Mouse (Mus musculus): ENCODE results near the gene Rtp1.

Rtp1 gene

DNA sequence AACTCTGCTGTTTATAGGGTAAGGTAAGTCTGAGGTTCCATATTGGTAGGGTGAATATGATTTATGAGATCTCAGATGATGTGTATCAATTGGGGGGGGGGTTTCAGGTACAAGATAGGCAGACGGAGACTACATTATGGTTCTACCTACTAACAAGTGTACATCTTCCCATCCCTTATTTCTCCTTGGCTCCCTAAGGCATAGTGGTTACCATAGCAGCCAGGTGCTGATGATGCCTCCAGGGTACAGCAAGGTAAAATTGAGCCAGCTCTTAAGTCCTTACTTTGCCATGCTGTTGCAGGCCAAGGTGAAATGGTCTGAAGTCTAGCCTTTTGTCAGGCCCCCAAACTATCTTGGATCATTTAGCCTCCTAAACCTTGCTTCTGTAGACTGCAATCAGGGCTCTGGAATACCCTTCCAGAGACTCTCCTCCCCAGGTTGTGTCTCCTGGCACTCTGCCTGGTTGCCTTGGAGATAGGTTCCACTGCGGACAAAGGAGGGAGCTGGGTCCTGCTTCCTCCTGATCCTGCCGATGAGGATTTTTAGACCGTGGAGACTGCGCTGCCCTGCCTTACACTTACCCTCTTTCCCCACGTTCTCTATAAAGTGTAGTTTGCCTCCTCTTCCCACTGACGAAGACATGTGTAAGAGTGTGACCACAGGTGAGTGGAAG, at the start of gene Rtp1:
TSS of gene Rtp1 (plus strand) at position 487 of the 673 bp plus-strand sequence.
- DNase-seq (ENCODE audit: low spot score): no peak

GRCm38 (mm10) chr16:23379536-23380230, 49.2 kb upstream of the Rtp1 start:
- DNase-seq (ENCODE audit: low spot score): no peak

- DNase-seq (ENCODE audit: low spot score): no peak
Measured at GRCm38 (mm10) chr16:23384304-23384703, 44.6 kb upstream of the Rtp1 start.

DNA sequence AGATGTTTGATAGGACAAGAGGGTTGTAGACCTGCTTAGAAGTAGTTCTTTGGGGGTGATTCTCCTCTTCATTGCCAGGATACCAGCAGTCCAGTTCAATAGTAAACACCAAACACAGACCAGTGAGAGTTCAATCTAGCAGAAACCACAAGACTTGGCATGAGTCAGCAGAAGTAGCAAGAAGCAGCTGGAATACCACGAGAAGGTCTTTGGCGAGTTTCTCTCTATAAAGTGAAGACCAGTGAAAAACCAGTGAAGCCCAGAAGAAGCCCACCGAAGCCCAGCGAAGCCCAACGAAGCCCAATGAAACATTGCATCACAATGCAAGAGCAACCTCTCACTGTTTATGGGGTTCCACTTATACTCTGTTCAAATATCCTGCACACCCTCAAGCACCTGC, 31.0 kb upstream of the Rtp1 start:
- no peak for DNase-seq (ENCODE audit: low spot score)

DNA sequence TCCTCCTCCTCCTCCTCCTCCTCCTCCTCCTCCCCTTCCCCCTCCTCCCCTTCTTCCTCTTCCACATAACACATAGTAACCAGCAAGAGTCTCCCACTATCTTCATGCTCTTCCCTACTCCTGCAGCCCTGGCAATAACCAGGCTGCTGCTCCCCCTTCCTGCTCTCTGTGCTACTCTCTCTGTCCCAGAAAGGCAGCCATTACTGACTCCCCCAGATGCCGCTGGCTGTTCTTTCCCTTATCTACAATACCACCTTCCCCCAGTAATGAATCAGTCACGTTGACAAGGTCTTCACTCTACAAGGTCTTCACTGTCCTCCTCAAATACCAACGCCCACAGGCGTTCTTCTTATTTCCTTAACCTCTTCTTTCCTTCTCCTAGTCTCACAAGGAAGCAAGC, 27.5 kb upstream of the Rtp1 start:
- no peak for DNase-seq (ENCODE audit: low spot score)

DNA sequence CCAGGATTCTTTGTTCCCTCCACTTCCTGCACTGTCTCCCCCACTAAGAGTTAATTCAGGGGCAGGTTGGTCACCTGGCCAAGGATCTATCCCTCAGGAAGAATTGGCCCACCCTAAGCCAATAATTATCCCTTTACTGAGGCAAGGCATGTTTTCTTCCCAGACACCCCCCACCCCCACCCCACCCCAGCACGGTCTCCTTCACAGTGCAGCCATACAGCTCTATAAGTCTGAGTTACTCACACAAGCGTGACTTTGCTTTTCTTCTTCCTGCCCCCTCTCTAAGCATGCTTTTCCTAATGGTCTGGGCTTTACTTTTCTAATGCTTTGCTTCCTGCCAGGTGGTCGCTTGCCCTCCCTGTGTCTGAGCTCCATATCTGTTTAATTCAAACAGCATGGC, 27.0 kb upstream of the Rtp1 start:
- DNase-seq (ENCODE audit: low spot score): no peak

DNA sequence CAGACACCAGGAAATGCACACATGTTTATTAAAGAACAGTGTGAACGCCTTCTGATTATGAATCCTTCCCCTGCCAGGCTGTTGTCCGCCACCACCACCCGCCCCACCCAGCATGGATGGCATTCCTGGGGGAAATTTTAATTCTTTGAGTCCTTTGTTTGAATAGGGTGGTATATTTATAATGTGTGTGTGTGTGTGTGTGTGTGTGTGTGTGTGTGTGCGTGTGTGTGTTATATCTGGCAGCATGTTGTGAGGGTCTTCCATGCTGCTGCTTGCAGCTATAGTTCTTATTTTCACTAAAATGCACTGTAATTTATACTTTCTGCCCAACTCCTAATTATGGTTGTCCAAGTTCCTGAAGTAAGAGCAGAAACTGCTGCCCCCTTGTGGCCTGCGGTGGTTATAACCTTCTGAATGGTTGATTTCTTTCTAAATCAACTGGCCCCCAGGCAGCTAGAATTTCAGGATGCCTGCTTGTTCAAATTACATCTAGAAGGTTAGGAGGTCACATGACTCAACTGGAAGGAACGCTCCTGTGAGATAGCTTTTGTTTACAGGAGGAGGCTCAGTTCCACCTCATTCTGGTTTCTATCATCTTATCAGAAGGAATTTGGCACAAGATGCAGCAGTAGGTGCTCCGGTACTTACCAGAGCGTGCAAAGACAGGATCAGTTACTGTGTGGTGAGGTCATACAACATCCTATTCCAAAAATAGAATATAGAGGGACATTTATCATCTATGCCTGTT, 25.8 kb upstream of the Rtp1 start:
- peak; percentile 78 for DNase-seq (ENCODE audit: low spot score)

DNA sequence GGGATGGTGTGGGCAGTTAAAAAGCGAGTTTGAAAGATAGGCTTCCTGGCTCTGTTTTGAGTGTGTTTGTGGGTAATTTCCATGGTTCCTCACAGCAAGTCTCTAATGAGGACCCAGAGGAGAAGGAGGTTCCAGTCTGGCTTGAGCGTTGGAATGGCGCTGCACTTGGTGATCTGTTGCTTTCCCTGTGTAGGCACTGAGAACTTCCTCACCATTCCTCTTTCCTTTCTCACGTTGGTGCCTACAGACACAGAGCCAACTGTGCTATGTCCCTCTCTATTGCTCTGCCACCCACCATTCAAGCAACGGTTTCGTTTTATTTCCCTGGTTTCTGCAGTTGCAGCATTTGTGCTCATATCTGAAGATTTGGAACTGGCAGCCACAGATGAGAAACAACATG, 16.0 kb upstream of the Rtp1 start:
- no peak for DNase-seq (ENCODE audit: low spot score)

DNA sequence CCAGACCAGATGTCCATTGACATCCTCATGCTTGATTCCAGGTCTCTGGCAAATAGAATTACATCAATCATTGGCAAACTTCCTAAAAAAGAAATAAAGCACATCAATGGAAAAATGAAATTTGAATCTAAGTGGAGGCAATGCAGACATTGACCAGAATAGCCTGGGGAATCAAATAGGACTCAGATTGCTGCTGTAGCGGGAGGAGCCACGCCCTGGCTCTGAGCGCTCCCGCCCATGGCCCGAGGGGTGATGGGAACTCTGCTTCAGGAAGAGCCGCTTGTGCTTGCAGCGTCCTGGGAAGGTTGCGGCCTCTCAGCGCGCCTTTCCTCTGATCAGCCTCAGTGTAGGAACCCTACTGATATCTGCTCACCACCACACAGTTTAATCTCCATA, 12.7 kb upstream of the Rtp1 start:
- no peak for DNase-seq (ENCODE audit: low spot score)

DNA sequence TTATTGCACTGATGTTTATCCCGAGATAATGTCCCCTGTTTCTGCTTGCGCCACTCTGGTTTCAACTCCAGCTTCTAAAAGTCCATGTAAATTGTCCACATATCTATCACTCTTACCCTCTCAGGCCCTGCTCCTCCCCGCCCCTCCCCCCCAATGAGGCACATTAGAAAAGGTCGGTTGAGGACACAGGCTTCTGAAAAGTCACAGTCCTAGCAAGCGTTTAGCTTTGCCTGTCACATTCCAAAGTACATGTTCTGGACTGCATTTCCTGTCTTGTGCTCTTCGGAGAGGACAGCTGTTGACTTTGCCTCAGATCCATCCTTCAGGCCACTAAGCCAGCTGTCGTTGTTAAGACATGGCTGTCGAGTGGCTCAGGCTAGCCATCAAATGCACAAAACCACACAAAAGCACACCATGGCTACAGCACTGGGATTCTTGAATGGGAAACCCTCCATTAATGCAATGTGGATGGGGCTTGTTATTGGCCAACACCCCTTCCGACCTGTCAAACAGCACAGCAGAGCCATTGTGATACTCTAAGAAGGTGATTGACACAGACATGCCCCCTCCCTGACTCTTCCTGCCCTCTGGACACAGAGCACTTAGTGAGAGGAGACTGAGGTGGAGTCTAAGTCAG, 12.2 kb upstream of the Rtp1 start:
- DNase-seq (ENCODE audit: low spot score): no peak

GRCm38 (mm10) chr16:23417456-23418240, 11.3 kb upstream of the Rtp1 start:
- DNase-seq (ENCODE audit: low spot score): no peak

DNA sequence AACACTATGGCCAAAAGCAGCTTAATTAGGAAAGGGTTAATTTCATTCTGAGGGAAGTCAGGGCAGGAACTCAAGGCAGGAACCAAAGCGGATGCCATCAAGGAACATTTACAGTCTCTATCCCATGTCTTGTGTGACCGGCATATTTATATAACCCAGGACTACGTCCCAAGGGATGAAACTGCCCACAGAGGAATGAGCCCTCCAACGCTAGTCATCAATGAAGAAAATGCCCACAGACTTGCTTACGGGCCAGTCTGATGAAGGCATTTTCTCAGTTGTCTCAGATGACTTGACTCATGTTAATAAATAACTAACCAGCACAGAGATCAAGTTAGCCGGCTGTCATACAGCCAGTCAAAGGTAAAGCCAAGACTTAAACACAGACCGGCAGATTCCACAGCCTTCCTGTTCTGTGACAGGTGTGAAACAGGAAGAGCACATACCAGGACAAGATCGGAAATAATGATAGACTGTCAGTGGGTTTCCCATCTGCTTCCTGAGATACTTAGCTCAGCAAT, 9.3 kb upstream of the Rtp1 start:
- DNase-seq (ENCODE audit: low spot score): no peak

DNA sequence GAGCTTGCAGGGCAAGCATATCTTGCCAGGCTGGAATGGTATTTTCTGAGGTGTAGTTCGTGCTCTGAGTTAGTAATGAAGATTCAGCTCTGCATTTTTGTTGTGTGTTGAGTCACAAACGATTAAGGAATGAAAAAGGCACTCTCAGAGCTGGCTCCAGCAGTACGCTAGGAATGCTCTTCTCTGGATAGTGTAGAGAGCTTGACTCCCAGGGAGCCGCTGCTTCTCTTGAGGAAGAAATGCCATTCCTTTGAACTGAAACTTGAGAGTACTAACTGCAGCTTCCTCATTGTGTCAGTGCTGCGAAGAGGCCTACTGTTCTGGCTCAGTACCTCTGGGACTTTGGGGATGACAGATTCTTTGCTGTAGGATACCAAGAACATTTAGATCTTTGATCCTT, 5.1 kb upstream of the Rtp1 start:
- DNase-seq (ENCODE audit: low spot score): no peak

GRCm38 (mm10) chr16:23427701-23428100, 1.2 kb upstream of the Rtp1 start:
- DNase-seq (ENCODE audit: low spot score): no peak

DNA sequence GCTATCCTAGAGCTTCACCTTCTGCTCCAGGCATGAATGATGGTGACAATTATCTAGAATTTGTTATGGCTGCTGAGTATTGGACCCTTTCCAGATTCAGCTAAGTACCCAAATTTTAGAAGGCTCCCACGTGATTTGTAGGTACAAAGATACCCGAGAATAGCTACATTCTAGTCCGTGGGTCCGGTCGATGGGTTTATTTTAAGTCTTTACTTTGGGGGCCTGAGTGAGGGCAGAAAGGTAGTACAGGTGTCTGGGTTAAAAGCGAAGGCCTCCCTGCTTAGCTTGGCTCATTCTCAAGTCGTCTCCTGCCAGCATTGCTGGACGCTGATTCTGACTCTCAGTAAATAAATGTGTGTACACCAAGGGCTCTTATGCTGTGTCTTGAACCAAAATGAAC, 1.1 kb downstream of the Rtp1 start:
- DNase-seq (ENCODE audit: low spot score): no peak

GRCm38 (mm10) chr16:23437404-23438166, 8.7 kb downstream of the Rtp1 start:
- DNase-seq (ENCODE audit: low spot score): no peak

DNA sequence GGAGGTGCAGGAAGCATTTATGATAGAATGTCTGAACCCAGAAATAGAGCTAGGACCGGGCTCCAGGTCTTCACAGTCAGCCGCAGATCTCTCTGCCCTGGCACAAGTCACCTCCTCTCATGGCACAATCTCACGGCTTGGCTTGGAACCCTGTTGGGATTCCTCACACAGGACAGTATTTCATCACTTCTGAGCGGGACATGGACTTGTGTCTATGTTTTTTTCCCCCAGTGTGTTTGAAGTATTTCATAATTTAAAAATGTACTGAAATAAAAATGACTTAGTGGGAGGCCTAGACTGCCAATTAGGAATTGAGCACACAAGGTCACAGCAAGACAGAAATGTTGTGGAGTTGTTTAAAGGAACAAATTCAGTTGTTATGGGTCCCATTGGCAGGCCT, 15.3 kb downstream of the Rtp1 start:
- DNase-seq (ENCODE audit: low spot score): no peak

DNA sequence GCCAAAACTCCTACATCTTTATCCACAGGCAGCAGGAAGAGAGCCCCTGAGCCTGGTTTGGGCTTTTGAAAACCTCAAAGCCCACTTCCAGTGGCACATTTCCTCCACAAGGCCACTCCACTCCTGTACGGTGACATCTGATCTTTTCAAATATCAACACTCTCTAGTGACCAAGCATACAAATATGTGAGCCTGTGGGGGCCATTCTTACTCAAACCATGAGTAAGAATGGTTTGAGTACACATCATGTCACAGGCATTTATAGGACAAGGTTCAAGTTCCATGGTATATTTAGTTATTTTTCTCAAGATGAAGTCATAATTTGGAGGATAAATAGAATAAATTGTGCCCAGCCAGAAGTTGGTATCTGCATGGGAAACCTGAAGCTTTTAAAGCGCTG, 21.0 kb downstream of the Rtp1 start:
- DNase-seq (ENCODE audit: low spot score): no peak

DNA sequence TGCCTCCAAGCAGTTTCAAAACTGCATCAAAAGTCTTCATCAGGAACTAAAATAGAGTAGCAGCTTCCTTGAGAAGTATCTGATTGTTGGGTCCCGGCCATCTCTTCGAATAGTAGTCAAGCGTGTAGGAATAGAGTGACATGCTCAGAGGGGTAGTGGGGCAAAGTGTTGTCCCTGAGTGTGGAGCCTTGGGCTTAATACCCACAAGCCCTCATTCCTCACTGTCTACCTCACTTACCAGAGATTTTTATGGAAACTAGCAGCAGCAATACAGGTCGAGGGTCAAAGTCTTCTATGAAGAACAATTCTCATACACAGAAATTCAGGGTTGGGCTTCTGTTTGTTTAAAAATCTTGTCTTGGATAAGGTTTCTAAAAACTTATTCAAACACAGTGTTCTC, 21.9 kb downstream of the Rtp1 start:
- no peak for DNase-seq (ENCODE audit: low spot score)

- peak; percentile 24 for DNase-seq (ENCODE audit: low spot score)
Measured at GRCm38 (mm10) chr16:23452476-23452875, 23.5 kb downstream of the Rtp1 start.

- no peak for DNase-seq (ENCODE audit: low spot score)
Measured at GRCm38 (mm10) chr16:23454376-23454775, 25.4 kb downstream of the Rtp1 start.
